Mouse (Mus musculus) kidney, adult 2 months (tissue): ENCODE results near the gene Prkcsh.

Source experiments
- CTCF ChIP-seq: fragments of 200-500 bp; conservative IDR thresholded peaks from 2 replicates; pipeline ENCODE4 v1.5.1; 2011; ENCODE audit warnings: low read depth, mild to moderate bottlenecking, control low read depth, low read length, moderate library complexity, mixed read lengths; ENCODE audit not compliant: insufficient read depth, insufficient read length
- POLR2A ChIP-seq: fragments of 200-500 bp; IDR thresholded peaks from one replicate; pipeline ENCODE4 v1.6.1; 2011; ENCODE audit warnings: low read depth, low read length, control low read depth

- TF ChIP-seq CTCF (no peak), POLR2A (peak; percentile 39)
Measured at GRCm38 (mm10) chr9:21989230-21990110, 13.1 kb upstream of the Prkcsh start, which contains the start of gene Rgl3.
